Mouse (Mus musculus) olfactory bulb, adult 2 months (tissue): Measurements from ENCODE around the gene Tpst2.

Experiments used
- CTCF ChIP-seq: fragments of 200-500 bp; IDR thresholded peaks from 2 replicates; pipeline ENCODE4 v1.5.1; 2012; ENCODE audit warnings: low read depth, mild to moderate bottlenecking, low read length, moderate library complexity; ENCODE audit not compliant: insufficient read depth
- POLR2A ChIP-seq: fragments of 200-500 bp; IDR thresholded peaks from 2 replicates; pipeline ENCODE4 v1.6.1; 2012; ENCODE audit warnings: mild to moderate bottlenecking, low read depth, low read length, moderate library complexity; ENCODE audit not compliant: insufficient read depth

DNA sequence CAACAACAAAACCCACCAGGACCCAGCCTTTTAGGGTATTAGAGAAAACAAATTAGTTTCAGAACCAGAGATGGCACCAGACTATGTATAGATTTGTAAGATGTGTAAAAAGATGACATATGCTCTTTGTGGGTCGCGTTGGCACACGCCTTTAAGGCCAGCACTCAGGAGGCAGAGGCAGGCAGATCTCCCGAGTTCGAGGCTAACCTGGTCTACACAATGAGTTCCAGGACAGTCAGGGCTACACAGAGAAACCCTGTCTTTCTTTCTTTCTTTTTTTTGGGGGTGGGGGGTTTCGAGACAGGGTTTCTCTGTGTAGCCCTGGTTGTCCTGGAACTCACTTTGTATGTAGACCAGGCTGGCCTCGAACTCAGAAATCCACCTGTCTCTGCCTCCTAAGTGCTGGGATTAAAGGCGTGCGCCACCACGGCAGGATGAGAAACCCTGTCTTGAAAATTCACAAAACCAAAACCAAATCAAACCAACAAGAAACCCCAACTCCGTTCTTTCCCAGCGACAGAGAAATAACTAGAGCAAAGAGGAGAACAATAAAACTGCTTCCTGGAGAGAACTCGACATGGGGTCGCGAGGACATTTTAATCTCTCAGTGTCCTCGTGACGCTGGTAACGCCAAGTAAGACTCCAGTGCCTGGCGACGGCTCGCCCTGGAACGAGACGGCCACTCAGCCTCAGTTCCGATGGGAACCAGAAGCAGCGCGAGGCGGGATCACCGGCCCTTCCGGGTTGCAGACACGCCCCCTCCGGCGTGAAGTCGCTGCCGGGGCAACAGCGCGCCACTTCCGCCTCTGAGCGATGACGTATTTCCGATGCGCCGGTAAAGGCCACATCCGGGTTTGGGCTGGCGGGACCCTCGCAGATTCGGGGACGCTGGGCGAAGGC lies 49.3 kb downstream of the Tpst2 start, which contains the start of gene Tfip11:
- TF ChIP-seq CTCF (no peak), POLR2A (peak; percentile 77)
